In the genomic region with DNA sequence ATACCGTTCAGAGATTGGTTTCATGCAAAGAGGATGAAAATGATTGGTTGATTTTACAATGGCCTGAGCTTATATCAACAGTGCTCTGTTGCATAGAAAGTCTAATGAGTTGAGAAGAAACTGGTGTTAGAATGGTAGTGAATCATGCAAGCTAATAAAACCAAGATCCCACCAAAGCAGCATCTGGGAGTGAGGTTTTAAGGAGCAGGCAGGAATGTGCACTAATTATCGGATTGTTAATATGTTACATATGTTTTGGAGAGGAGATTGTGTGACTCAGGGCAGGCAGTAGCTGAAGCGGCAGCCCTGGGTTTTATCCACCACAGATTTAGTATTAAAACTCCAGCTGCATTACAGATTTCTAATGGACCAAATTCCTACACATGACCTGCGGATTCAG, we compare ENCODE assay signal across 24 mouse cellular contexts.
DNase-seq lines count a peak whose midpoint lies in the region; ATAC-seq and TF ChIP-seq lines count a peak whose summit lies in the region.
"Had no signal": no experiment of that assay in that cellular context is flagged by ENCODE, and none has a peak within 500 bp of the region (broad histone marks: within the 10 kb centered on the region; RNA-seq: fewer than 3 reads in every experiment).

No protein-coding gene starts in this region.

- DNase-seq in embryonic facial prominence, embryonic 11.5 days (ENCODE audit: low spot score): peak; percentile 16
- DNase-seq in embryonic facial prominence, embryonic 10.5 days (ENCODE audit: low spot score): no peak
- no peak for DNase-seq in kidney, postnatal 10 days
- peak; percentile 50 for DNase-seq in Patski (ENCODE audit: low read depth, low spot score)
- DNase-seq in limb, embryonic 10.5 days (ENCODE audit: low spot score): no peak
- DNase-seq in lung, postnatal 14 days: no peak
- DNase-seq: adrenal gland, postnatal 10 days; adrenal gland, postnatal 36 days; cerebellum, adult 18-20 months; cerebellum, adult 9-10 months; cerebellum, postnatal 14 days; forebrain, postnatal 0 days; gastrocnemius, postnatal 25 days; heart, adult 18-20 months; heart, postnatal 14 days; heart, postnatal 4 days had no signal

- H3K9me3 ChIP-seq in embryonic facial prominence, embryonic 11.5 days (replicated peaks; ENCODE audit: control insufficient read depth, low read length): no peaks in the 10 kb centered on the region
- H3K9me3 ChIP-seq in embryonic facial prominence, embryonic 10.5 days: no peaks in the 10 kb centered on the region
- H3K9me3 ChIP-seq in kidney, embryonic 15.5 days (replicated peaks): no peaks in the 10 kb centered on the region
- H3K9me3 ChIP-seq in limb, embryonic 10.5 days (replicated peaks): no peaks in the 10 kb centered on the region
- H3K9me3 ChIP-seq in heart, embryonic 12.5 days (replicated peaks): no peaks in the 10 kb centered on the region
- H3K9me3 ChIP-seq: embryonic facial prominence, embryonic 13.5 days; forebrain, embryonic 13.5 days; heart, embryonic 13.5 days had no signal

- in situ Hi-C loops in Patski (cut with MboI; ENCODE audit: low pct_unique_long_range_greater_than_20kb): no loop called here

- no peak for ATAC-seq in embryonic facial prominence, embryonic 11.5 days (replicated peaks; ENCODE audit: insufficient number of reproducible peaks, low FRiP score, low TSS enrichment, low read depth)
- ATAC-seq in kidney, embryonic 15.5 days (replicated peaks; ENCODE audit: low FRiP score): peak; percentile 67; the same call in 1 of the 2 replicates
- ATAC-seq in Patski: peak; percentile 92
- ATAC-seq in heart, embryonic 12.5 days (ENCODE audit: insufficient number of reproducible peaks, low FRiP score): no peak
- ATAC-seq: forebrain, embryonic 13.5 days; forebrain, postnatal 0 days; hindbrain, postnatal 0 days had no signal

- no peaks in the 10 kb centered on the region for H3K4me1 ChIP-seq in embryonic facial prominence, embryonic 11.5 days (ENCODE audit: control insufficient read depth, insufficient read depth, low read length)
- peaks cover 6% of the 10 kb centered on the region; the same call in 1 of the 2 replicates for H3K4me1 ChIP-seq in embryonic facial prominence, embryonic 10.5 days
- H3K4me1 ChIP-seq in kidney, embryonic 15.5 days: no peaks in the 10 kb centered on the region
- H3K4me1 ChIP-seq in limb, embryonic 10.5 days: peaks cover 31% of the 10 kb centered on the region
- peaks cover 4% of the 10 kb centered on the region for H3K4me1 ChIP-seq in heart, embryonic 12.5 days (replicated peaks)
- H3K4me1 ChIP-seq: embryonic facial prominence, embryonic 13.5 days; forebrain, embryonic 13.5 days had no signal

- no peak overlapping the region for H3K4me3 ChIP-seq in embryonic facial prominence, embryonic 11.5 days (ENCODE audit: low read depth, low read length)
- no peak overlapping the region for H3K4me3 ChIP-seq in embryonic facial prominence, embryonic 10.5 days
- H3K4me3 ChIP-seq in kidney, embryonic 15.5 days (replicated peaks): no peak overlapping the region
- H3K4me3 ChIP-seq in limb, embryonic 10.5 days: no peak overlapping the region
- no peak overlapping the region for H3K4me3 ChIP-seq in heart, embryonic 12.5 days
- H3K4me3 ChIP-seq: embryonic facial prominence, embryonic 13.5 days; erythroblast, embryonic 14.5 days; forebrain, embryonic 13.5 days; heart, embryonic 13.5 days had no signal

- H3K4me2 ChIP-seq in embryonic facial prominence, embryonic 11.5 days (ENCODE audit: low read depth, low read length): no peak overlapping the region
- H3K4me2 ChIP-seq in kidney, embryonic 15.5 days: no peak overlapping the region
- no peak overlapping the region for H3K4me2 ChIP-seq in heart, embryonic 12.5 days
- H3K4me2 ChIP-seq: embryonic facial prominence, embryonic 13.5 days; forebrain, embryonic 13.5 days; heart, embryonic 13.5 days; hindbrain, embryonic 14.5 days had no signal

- no peaks in the 10 kb centered on the region for H3K36me3 ChIP-seq in embryonic facial prominence, embryonic 11.5 days (replicated peaks; ENCODE audit: control insufficient read depth, insufficient read depth, low read depth, low read length)
- H3K36me3 ChIP-seq in embryonic facial prominence, embryonic 10.5 days (replicated peaks): no peaks in the 10 kb centered on the region
- H3K36me3 ChIP-seq in kidney, embryonic 15.5 days: no peaks in the 10 kb centered on the region
- no peaks in the 10 kb centered on the region for H3K36me3 ChIP-seq in limb, embryonic 10.5 days
- H3K36me3 ChIP-seq in heart, embryonic 12.5 days: no peaks in the 10 kb centered on the region
- H3K36me3 ChIP-seq: embryonic facial prominence, embryonic 13.5 days; heart, embryonic 13.5 days had no signal

- WGBS in embryonic facial prominence, embryonic 11.5 days: 50% methylated on average over 4 of the region's 4 CpGs
- 59% methylated on average over 4 of the region's 4 CpGs for WGBS in embryonic facial prominence, embryonic 10.5 days
- 56% methylated on average over 4 of the region's 4 CpGs for WGBS in kidney, embryonic 15.5 days
- WGBS in limb, embryonic 10.5 days: 34% methylated on average over 4 of the region's 4 CpGs
- 78% methylated on average over 4 of the region's 4 CpGs for WGBS in heart, embryonic 12.5 days

- no peak overlapping the region for H3K27ac ChIP-seq in embryonic facial prominence, embryonic 11.5 days (replicated peaks; ENCODE audit: low read depth, low read length)
- H3K27ac ChIP-seq in embryonic facial prominence, embryonic 10.5 days (replicated peaks): no peak overlapping the region
- no peak overlapping the region for H3K27ac ChIP-seq in kidney, embryonic 15.5 days
- H3K27ac ChIP-seq in limb, embryonic 10.5 days: peak overlapping the region; percentile 4; the same call in 1 of the 2 replicates
- no peak overlapping the region for H3K27ac ChIP-seq in heart, embryonic 12.5 days (ENCODE audit: poor library complexity, severe bottlenecking)
- H3K27ac ChIP-seq: embryonic facial prominence, embryonic 13.5 days; forebrain, embryonic 13.5 days; heart, embryonic 13.5 days; hindbrain, embryonic 14.5 days; hindbrain, postnatal 0 days had no signal

- no peak for TF ChIP-seq CTCF in Patski (IDR thresholded peaks at IDR 0.05)

- CTCF ChIA-PET in Patski (lab: Charles Lee): interaction anchor here (0.9 kb wide), 1 partner anchor 632 kb away, joined by 3 read pairs; no protein-coding TSS in a partner anchor

- H3K9ac ChIP-seq in embryonic facial prominence, embryonic 11.5 days (replicated peaks; ENCODE audit: low read length): no peak overlapping the region
- no peak overlapping the region for H3K9ac ChIP-seq in kidney, embryonic 15.5 days
- H3K9ac ChIP-seq in heart, embryonic 12.5 days: no peak overlapping the region
- H3K9ac ChIP-seq: embryonic facial prominence, embryonic 13.5 days; forebrain, embryonic 13.5 days; forebrain, postnatal 0 days; heart, embryonic 13.5 days; hindbrain, embryonic 14.5 days had no signal

- POLR2A ChIA-PET in Patski (lab: Charles Lee): no interaction called here

- no peaks in the 10 kb centered on the region for H3K27me3 ChIP-seq in embryonic facial prominence, embryonic 11.5 days (ENCODE audit: control insufficient read depth, insufficient read depth, low read length)
- H3K27me3 ChIP-seq in embryonic facial prominence, embryonic 10.5 days (replicated peaks; ENCODE audit: low read depth, poor library complexity, severe bottlenecking): no peaks in the 10 kb centered on the region
- H3K27me3 ChIP-seq in kidney, embryonic 15.5 days: no peaks in the 10 kb centered on the region
- no peaks in the 10 kb centered on the region for H3K27me3 ChIP-seq in Patski
- no peaks in the 10 kb centered on the region for H3K27me3 ChIP-seq in limb, embryonic 10.5 days (ENCODE audit: low read depth, poor library complexity, severe bottlenecking)
- H3K27me3 ChIP-seq in heart, embryonic 12.5 days (replicated peaks): no peaks in the 10 kb centered on the region
- H3K27me3 ChIP-seq: embryonic facial prominence, embryonic 13.5 days; forebrain, embryonic 13.5 days; heart, embryonic 13.5 days had no signal

Comparison
In these comparisons a context has a peak if more than half of its experiments do, and no peak if none do; other contexts are left out.
1. DNase-seq: peak in embryonic facial prominence, embryonic 11.5 days (single experiment) and Patski (single experiment); none in embryonic facial prominence, embryonic 10.5 days (single experiment), kidney, postnatal 10 days (single experiment), limb, embryonic 10.5 days (single experiment) and lung, postnatal 14 days (single experiment).
2. ATAC-seq: peak in kidney, embryonic 15.5 days (single experiment) and Patski (single experiment); none in embryonic facial prominence, embryonic 11.5 days (single experiment) and heart, embryonic 12.5 days (single experiment).